In genomic region chr11:104395648-104396047, GRCm38 (mm10) we compare ENCODE assay signal across 26 mouse cellular contexts.
"Had no signal": no experiment of that assay in that cellular context is flagged by ENCODE, and none has a peak within 500 bp of the region (broad histone marks: within the 10 kb centered on the region; RNA-seq: fewer than 3 reads in every experiment).

No protein-coding gene starts in this region.

- H3K9me3 ChIP-seq: embryonic facial prominence, embryonic 10.5 days; embryonic facial prominence, embryonic 12.5 days; embryonic facial prominence, embryonic 13.5 days; embryonic facial prominence, embryonic 15.5 days; forebrain, embryonic 10.5 days; forebrain, embryonic 12.5 days; forebrain, embryonic 13.5 days; forebrain, embryonic 15.5 days had no signal

- H3K36me3 ChIP-seq: embryonic facial prominence, embryonic 12.5 days; embryonic facial prominence, embryonic 15.5 days; forebrain, embryonic 12.5 days; forebrain, embryonic 15.5 days had no signal

- H3K27me3 ChIP-seq: embryonic facial prominence, embryonic 12.5 days; embryonic facial prominence, embryonic 13.5 days; embryonic facial prominence, embryonic 15.5 days; forebrain, embryonic 12.5 days; forebrain, embryonic 13.5 days; forebrain, embryonic 15.5 days had no signal

- DNase-seq: cerebellum, adult 9-11 months; cerebellum, postnatal 10 days; cerebellum, postnatal 14 days; cerebellum, postnatal 25 days; cerebellum, postnatal 36 days; embryo, embryonic 11 days; forebrain, postnatal 0 days; gastrocnemius, adult 2 months; gastrocnemius, postnatal 10 days; gastrocnemius, postnatal 14 days; gastrocnemius, postnatal 25 days; gastrocnemius, postnatal 36 days; heart, adult 11 months; heart, adult 18-20 months; heart, adult 2 months had no signal

- ATAC-seq: forebrain, embryonic 13.5 days; forebrain, embryonic 14.5 days; forebrain, embryonic 15.5 days; forebrain, embryonic 16.5 days; forebrain, postnatal 0 days had no signal

- H3K9ac ChIP-seq: embryonic facial prominence, embryonic 12.5 days; embryonic facial prominence, embryonic 13.5 days; embryonic facial prominence, embryonic 15.5 days; forebrain, embryonic 12.5 days; forebrain, embryonic 13.5 days; forebrain, embryonic 15.5 days; forebrain, postnatal 0 days had no signal

- H3K4me2 ChIP-seq: embryonic facial prominence, embryonic 12.5 days; embryonic facial prominence, embryonic 13.5 days; embryonic facial prominence, embryonic 15.5 days; forebrain, embryonic 12.5 days; forebrain, embryonic 13.5 days; forebrain, embryonic 15.5 days had no signal

- H3K4me3 ChIP-seq: embryonic facial prominence, embryonic 10.5 days; embryonic facial prominence, embryonic 12.5 days; embryonic facial prominence, embryonic 13.5 days; embryonic facial prominence, embryonic 15.5 days; erythroblast, embryonic 14.5 days; forebrain, embryonic 10.5 days; forebrain, embryonic 12.5 days; forebrain, embryonic 13.5 days; forebrain, embryonic 15.5 days; gastrocnemius, adult 2 months; heart, adult 2 months had no signal

- H3K27ac ChIP-seq: embryonic facial prominence, embryonic 10.5 days; embryonic facial prominence, embryonic 12.5 days; embryonic facial prominence, embryonic 13.5 days; embryonic facial prominence, embryonic 15.5 days; forebrain, embryonic 10.5 days; forebrain, embryonic 12.5 days; forebrain, embryonic 13.5 days; forebrain, embryonic 15.5 days; gastrocnemius, adult 2 months; heart, adult 2 months had no signal

- H3K4me1 ChIP-seq: embryonic facial prominence, embryonic 10.5 days; embryonic facial prominence, embryonic 15.5 days had no signal
